8 mouse cellular contexts compared by ENCODE assay signal in genomic region chr7:109703190-109704015, GRCm38 (mm10). TPM values are rescaled to one million over a fixed set of nuclear protein-coding genes. Genes with fewer than 3 reads are reported as not detected.
A peak's percentile ranks its signal among the peaks of the same experiment; 100 is the strongest.
DNase-seq lines count a peak whose midpoint lies in the region; ATAC-seq lines count a peak whose summit lies in the region.

Gene St5, minus strand, starts transcription at chr7:109703605.
Gene Akip1, plus strand, starts transcription at chr7:109703690.

- peak within 1 kb of the TSS; percentile 68 for H3K9ac ChIP-seq in hindbrain, embryonic 12.5 days

- ATAC-seq in hindbrain, embryonic 12.5 days (ENCODE audit: low FRiP score): peak; percentile 98

- no peaks in the 10 kb centered on the region for H3K27me3 ChIP-seq in hindbrain, embryonic 12.5 days

- 0 out of 2 replicates have a peak, but pooled peaks cover 2% of the 10 kb centered on the region for H3K4me1 ChIP-seq in hindbrain, embryonic 12.5 days

- DNase-seq in Muller cell, postnatal 12 days (ENCODE audit: inconsistent ontology term): peak; percentile 97
- DNase-seq in cerebellum, postnatal 10 days: peak; percentile 98
- DNase-seq in frontal cortex, postnatal 10 days (ENCODE audit: low spot score in 2 of 2): peak; percentile 90 to 93
- DNase-seq in layer of hippocampus, postnatal 14 days (ENCODE audit: low spot score in 2 of 2): peak; percentile 92 to 93
- DNase-seq in lung, postnatal 14 days: peak; percentile 98
- DNase-seq in retina, adult 2 months (ENCODE audit: low read depth, low spot score): peak; percentile 82
- peak; percentile 97 for DNase-seq in thymus, postnatal 36 days

- peak within 1 kb of the TSS; percentile 60 for H3K4me2 ChIP-seq in hindbrain, embryonic 12.5 days (replicated peaks)

- peak within 1 kb of the TSS; percentile 49 for H3K4me3 ChIP-seq in hindbrain, embryonic 12.5 days

- WGBS in hindbrain, embryonic 12.5 days: under 1% methylated on average over 61 of the region's 61 CpGs

- H3K9me3 ChIP-seq in hindbrain, embryonic 12.5 days (replicated peaks): no peaks in the 10 kb centered on the region

- no peaks in the 10 kb centered on the region; the same call in 1 of the 2 replicates for H3K36me3 ChIP-seq in hindbrain, embryonic 12.5 days

- H3K27ac ChIP-seq in hindbrain, embryonic 12.5 days: peak within 1 kb of the TSS; percentile 68

RNA-seq across cellular contexts. Expression of gene St5, which starts in this region (rescaled TPM):
- 40.3 and 45.3 TPM in 2 replicates for polyA plus RNA-seq in hindbrain, embryonic 12.5 days (2016; fragmentation: Nextera tagmentation; extraction: Ambion mirVana)
- total RNA-seq in layer of hippocampus, postnatal 14 days (2021): 10 to 100 TPM; 30.2 to 35.7 TPM

RNA-seq across cellular contexts. Expression of gene Akip1, which starts in this region (rescaled TPM):
- polyA plus RNA-seq in hindbrain, embryonic 12.5 days (2016; fragmentation: Nextera tagmentation; extraction: Ambion mirVana): 15.4 and 18.2 TPM in 2 replicates
- total RNA-seq in layer of hippocampus, postnatal 14 days (2021): 1 to 10 TPM; 4.8 to 5.6 TPM

Comparison
In these comparisons a context has a peak if more than half of its experiments do, and no peak if none do; other contexts are left out.
1. Peak in every context shown above with its lines: DNase-seq, ATAC-seq, H3K4me3 ChIP-seq and H3K27ac ChIP-seq.